Mouse (Mus musculus) liver, embryonic 13.5 days (tissue): Measurements from ENCODE around the gene Mepce. TPM values are rescaled to one million over a fixed set of nuclear protein-coding genes. Genes with fewer than 3 reads are reported as not detected.

ENCODE experiments used
- ATAC-seq: fragments of 200-750 bp; cut with Nextera tagmentation; 2 replicates; pipeline ENCODE4 v1.8.0; 2017; ENCODE audit warnings: low read depth, mild to moderate bottlenecking, moderate number of reproducible peaks, moderate library complexity
- DNase-seq: peaks from one replicate; pipeline ENCODE4 v3.0.0; 2022
- H3K27ac ChIP-seq: fragments of 300-500 bp; sonication (generic); 2 replicates; pipeline ENCODE4 v1.5.1; 2015; ENCODE audit warnings: moderate library complexity, mild to moderate bottlenecking, inconsistent platforms
- H3K27me3 ChIP-seq: fragments of 300-500 bp; sonication (generic); 2 replicates; pipeline ENCODE4 v1.6.1; 2015; ENCODE audit warnings: mild to moderate bottlenecking, inconsistent platforms
- H3K36me3 ChIP-seq: fragments of 300-500 bp; sonication (generic); 2 replicates; pipeline ENCODE4 v1.6.1; 2015; ENCODE audit warnings: mild to moderate bottlenecking, inconsistent platforms
- H3K4me1 ChIP-seq: fragments of 300-500 bp; sonication (generic); replicated peaks from 2 replicates; pipeline ENCODE4 v1.6.1; 2015; ENCODE audit warnings: inconsistent platforms
- H3K4me2 ChIP-seq: fragments of 300-500 bp; sonication (generic); 2 replicates; pipeline ENCODE4 v1.6.1; 2015; ENCODE audit warnings: inconsistent platforms, mild to moderate bottlenecking, moderate library complexity
- H3K4me3 ChIP-seq: fragments of 300-500 bp; sonication (generic); replicated peaks from 2 replicates; pipeline ENCODE4 v1.5.1; 2015; ENCODE audit warnings: mild to moderate bottlenecking, inconsistent platforms
- H3K9ac ChIP-seq: fragments of 300-500 bp; sonication (generic); 2 replicates; pipeline ENCODE4 v1.6.1; 2015; ENCODE audit warnings: mild to moderate bottlenecking, inconsistent platforms
- H3K9me3 ChIP-seq: fragments of 300-500 bp; sonication (generic); replicated peaks from 2 replicates; pipeline ENCODE4 v1.6.1; 2016; ENCODE audit warnings: inconsistent platforms
- WGBS: fragments of 180-500 bp; shearing (Covaris S2); methylation state at CpG from one replicate; pipeline ENCODE4 v1.1.7; 2015; ENCODE audit not compliant: insufficient replicate concordance; 5-methylcytosine and 5-hydroxymethylcytosine counted together
- polyA plus RNA-seq: library from polyadenylated mRNA; unstranded; fragments of >200 nt; fragmentation: Nextera tagmentation; extraction: Ambion mirVana; gene quantifications from 2 replicates; pipeline ENCODE4 v1.2.1, GENCODE M21; 2015

Mepce gene
- polyA plus RNA-seq, 1 experiment from 2014 or later = 4.5 TPM

DNA sequence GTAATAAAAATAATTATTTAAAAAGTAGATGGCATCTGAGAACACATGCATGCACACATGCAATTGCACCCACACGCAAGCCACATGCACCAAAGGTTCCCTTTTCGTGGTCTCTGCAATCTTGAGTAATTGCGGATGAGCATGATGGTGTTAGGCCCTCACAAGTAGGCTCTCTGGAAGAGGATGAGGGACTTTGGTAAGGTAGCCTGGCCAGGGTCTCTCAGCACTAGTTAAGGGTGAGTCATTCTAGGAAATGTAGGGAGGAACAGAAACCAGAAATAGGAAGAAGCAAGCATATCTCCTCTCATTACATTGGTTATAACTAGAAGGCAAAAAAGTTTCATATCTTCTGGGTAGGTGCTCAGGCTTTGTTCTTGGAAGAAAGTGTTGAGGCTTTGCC, 37.6 kb upstream of the Mepce start:
- H3K4me3 ChIP-seq = no peak overlapping the region
- H3K4me2 ChIP-seq = no peak overlapping the region
- no peaks in the 10 kb centered on the region for H3K36me3 ChIP-seq
- no peaks in the 10 kb centered on the region for H3K9me3 ChIP-seq
- WGBS = 44% methylated on average over 3 of the region's 3 CpGs
- H3K27ac ChIP-seq = no peak overlapping the region
- ATAC-seq (no peak), DNase-seq (no peak)
- no peak overlapping the region for H3K9ac ChIP-seq
- H3K27me3 ChIP-seq = no peaks in the 10 kb centered on the region
- H3K4me1 ChIP-seq = no peaks in the 10 kb centered on the region

DNA sequence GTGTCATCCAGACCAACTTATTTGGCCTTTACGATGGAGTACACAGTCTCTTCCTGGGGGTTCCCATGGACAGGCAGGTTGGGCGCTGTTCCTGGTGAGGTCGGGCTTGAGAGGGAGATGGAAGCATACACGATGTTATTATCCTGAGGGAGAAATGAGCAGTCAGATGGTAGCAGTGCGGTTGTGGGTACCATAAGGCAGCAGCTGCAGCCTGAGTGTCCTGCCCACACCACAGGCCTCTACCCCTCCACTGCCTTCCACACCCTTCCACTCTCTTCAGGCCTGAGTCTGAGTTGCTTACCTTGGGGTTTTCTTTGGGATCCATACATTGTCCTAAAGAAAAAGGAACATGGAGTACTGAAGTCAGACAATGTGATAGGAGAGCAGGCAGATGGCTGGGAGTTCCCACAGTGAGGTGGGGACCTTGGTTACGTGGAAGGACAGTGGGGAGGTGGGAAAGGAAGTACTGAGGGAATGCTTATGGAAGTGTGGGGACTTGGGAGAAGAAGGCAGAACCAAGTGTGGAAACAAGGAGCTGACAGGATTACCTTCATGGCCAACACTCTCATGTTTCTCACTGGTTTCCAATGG, 36.1 kb upstream of the Mepce start:
- DNase-seq (no peak), ATAC-seq (no peak)
- WGBS = 65% methylated on average over 6 of the region's 6 CpGs
- H3K4me3 ChIP-seq = no peak overlapping the region
- no peaks in the 10 kb centered on the region for H3K36me3 ChIP-seq
- H3K27ac ChIP-seq = no peak overlapping the region
- H3K27me3 ChIP-seq = no peaks in the 10 kb centered on the region
- no peak overlapping the region for H3K9ac ChIP-seq
- no peak overlapping the region for H3K4me2 ChIP-seq
- no peaks in the 10 kb centered on the region for H3K9me3 ChIP-seq
- no peaks in the 10 kb centered on the region for H3K4me1 ChIP-seq

DNA sequence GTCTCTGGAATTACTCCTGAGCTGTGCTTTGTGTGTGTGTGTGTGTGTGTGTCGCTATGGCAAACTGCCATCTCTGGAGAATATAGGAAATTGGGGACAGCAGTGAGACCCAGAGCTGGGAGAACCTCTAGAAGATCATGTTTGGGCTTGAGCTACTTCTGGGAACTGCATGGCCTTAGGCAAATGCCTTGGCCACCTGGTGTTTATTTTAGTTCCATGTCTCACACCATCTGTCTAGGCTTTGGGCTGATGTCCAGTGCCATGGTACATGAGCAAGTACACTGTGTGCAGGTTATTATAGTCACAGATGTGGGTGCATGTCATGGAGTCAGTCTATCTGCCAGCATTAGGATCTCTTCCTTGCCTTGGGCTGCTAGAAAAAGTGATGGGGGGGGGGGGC, 35.1 kb upstream of the Mepce start:
- no peaks in the 10 kb centered on the region for H3K27me3 ChIP-seq
- H3K36me3 ChIP-seq = no peaks in the 10 kb centered on the region
- 53% methylated on average over 1 of the region's 1 CpGs for WGBS
- DNase-seq = no peak
- H3K9me3 ChIP-seq = no peaks in the 10 kb centered on the region
- no peak overlapping the region for H3K9ac ChIP-seq
- H3K27ac ChIP-seq = no peak overlapping the region
- H3K4me2 ChIP-seq = no peak overlapping the region
- ATAC-seq = no peak
- H3K4me1 ChIP-seq = no peaks in the 10 kb centered on the region
- no peak overlapping the region for H3K4me3 ChIP-seq

DNA sequence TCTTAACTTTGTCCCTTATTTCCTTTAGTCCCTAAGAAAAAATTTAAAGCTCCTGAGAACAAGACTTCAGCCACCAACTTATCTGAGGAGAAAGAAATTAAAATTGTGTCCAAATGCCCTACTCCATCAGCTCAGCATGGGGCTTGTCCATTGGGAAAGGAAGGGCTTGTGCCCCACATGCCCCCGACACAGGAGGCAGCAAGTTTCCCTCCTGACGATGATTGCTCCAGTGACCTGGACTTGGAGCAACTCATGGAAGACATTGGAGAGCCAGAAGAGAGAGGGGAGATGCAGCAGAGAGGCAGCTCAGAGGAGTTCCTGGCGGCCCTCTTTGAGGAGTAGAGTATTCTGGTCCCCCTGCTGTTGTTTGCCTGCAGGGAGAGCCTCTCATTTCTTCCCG, 34.7 kb upstream of the Mepce start:
- Histone ChIP-seq H3K9ac (no peak overlapping the region), H3K27ac (no peak overlapping the region), H3K9me3 (no peaks in the 10 kb centered on the region), H3K27me3 (no peaks in the 10 kb centered on the region), H3K4me3 (no peak overlapping the region), H3K4me1 (no peaks in the 10 kb centered on the region), H3K4me2 (no peak overlapping the region), H3K36me3 (no peaks in the 10 kb centered on the region)
- 48% methylated on average over 4 of the region's 4 CpGs for WGBS
- ATAC-seq (no peak), DNase-seq (no peak)

DNA sequence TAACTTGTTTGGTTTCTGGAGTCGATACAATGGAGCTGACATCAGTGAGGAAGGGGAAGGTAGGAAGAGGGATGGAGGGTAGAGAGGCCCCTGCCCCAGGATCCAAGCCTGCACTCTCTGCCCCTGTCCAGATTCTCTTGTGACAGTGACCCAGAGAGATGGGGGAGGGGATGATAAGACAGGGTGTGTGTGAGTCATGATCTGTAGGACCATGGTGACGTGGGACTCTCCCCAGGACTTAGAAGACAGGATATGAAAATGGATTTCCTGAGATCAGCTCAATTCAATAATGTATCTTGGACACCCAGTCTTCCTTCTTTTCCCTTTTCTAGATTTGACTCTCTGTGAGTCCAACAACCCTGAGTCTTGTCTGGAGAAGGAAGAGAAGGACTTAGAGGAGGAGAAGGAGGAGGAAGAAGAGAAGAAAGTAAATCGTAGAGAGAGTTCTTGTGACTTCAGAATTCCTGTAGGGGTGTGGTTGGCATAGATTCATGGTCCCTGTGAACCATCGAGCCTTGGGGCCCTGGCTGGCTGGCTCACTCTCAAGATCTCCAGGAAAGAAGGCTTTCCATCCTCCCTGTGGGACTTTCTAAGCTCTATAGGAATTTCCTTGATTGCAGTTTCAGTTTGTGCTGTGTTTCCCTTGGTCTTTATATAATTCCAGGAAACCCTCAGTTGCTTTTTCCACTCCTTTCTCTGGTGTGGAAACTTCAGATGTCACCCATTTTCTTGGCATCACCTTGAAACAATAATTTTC, 30.2 kb upstream of the Mepce start:
- H3K9me3 ChIP-seq = no peaks in the 10 kb centered on the region
- H3K4me1 ChIP-seq = no peaks in the 10 kb centered on the region
- no peak for DNase-seq
- no peak for ATAC-seq
- WGBS = 48% methylated on average over 4 of the region's 4 CpGs
- H3K4me2 ChIP-seq = no peak overlapping the region
- H3K9ac ChIP-seq = no peak overlapping the region
- H3K27me3 ChIP-seq = no peaks in the 10 kb centered on the region
- no peak overlapping the region for H3K4me3 ChIP-seq
- H3K36me3 ChIP-seq = no peaks in the 10 kb centered on the region
- H3K27ac ChIP-seq = no peak overlapping the region

DNA sequence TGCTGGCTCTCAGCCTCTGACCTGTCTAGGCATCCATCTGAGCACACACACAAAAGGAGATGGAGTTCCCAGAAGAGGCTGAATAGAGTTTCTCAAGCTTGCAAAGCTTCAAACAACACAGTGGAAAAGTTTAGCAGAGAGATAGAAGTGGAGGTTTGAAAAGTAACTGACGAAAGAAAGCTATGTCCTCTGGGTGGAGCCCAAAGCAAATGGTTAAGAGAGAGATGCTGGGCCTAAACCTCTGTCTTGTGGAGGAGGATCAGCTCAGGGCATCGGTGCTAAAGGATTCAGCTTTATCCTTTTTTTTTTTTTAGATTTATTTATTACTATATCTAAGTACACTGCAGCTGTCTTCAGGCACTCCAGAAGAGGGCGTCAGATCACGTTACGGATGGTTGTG, 20.9 kb upstream of the Mepce start:
- Histone ChIP-seq H3K27ac (no peak overlapping the region), H3K27me3 (no peaks in the 10 kb centered on the region), H3K4me2 (no peak overlapping the region), H3K9me3 (no peaks in the 10 kb centered on the region), H3K4me3 (no peak overlapping the region), H3K9ac (no peak overlapping the region), H3K4me1 (no peaks in the 10 kb centered on the region), H3K36me3 (no peaks in the 10 kb centered on the region)
- WGBS = 78% methylated on average over 5 of the region's 5 CpGs
- DNase-seq (no peak), ATAC-seq (no peak)

DNA sequence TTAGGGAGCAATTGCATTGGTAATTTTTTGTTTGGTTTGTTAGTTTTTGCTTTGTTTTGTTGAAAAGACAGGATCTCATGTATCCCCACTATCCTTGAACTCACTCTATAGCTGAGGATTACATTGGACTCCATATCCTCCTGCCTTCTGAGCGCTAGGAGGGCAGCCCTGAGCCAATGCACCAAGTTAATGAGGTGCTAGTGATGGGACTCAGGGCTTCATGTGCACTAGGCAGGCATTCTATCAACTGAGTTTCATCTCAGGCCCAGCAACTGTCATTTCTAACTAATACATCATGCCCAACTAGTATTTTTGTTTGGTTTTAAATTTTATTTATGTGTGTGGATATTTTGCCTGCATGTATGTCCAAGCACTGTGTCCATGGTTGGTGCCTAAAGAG, 18.7 kb upstream of the Mepce start:
- no peaks in the 10 kb centered on the region for H3K4me1 ChIP-seq
- DNase-seq = no peak
- H3K36me3 ChIP-seq = no peaks in the 10 kb centered on the region
- 44% methylated on average over 1 of the region's 1 CpGs for WGBS
- ATAC-seq = no peak
- H3K27me3 ChIP-seq = no peaks in the 10 kb centered on the region
- no peak overlapping the region for H3K4me2 ChIP-seq
- no peaks in the 10 kb centered on the region for H3K9me3 ChIP-seq
- H3K4me3 ChIP-seq = no peak overlapping the region
- no peak overlapping the region for H3K9ac ChIP-seq
- H3K27ac ChIP-seq = no peak overlapping the region

DNA sequence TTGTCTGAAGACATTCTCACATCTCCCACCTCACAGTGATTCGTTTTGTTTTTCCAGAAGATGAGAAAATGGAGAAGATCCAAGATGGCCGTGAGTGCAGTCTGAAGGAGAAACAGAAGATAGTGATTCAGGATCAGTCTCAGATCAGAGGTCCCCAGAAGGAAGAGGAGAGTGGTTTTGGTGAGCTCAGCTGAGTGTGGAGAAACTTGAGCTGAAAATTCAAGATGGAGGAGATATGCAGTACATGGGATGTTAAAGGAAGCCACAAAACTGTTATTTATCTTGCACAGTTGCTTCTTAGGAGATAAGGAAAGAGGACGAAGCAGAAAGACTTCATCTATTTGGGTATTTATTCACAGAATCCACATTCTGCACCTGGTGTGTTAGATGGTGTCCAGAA, 13.5 kb upstream of the Mepce start:
- Histone ChIP-seq H3K27me3 (no peaks in the 10 kb centered on the region), H3K27ac (no peak overlapping the region), H3K4me3 (no peak overlapping the region), H3K9me3 (no peaks in the 10 kb centered on the region), H3K9ac (no peak overlapping the region), H3K4me1 (no peaks in the 10 kb centered on the region), H3K36me3 (no peaks in the 10 kb centered on the region), H3K4me2 (no peak overlapping the region)
- DNase-seq (no peak), ATAC-seq (no peak)
- WGBS = 42% methylated on average over 3 of the region's 3 CpGs

DNA sequence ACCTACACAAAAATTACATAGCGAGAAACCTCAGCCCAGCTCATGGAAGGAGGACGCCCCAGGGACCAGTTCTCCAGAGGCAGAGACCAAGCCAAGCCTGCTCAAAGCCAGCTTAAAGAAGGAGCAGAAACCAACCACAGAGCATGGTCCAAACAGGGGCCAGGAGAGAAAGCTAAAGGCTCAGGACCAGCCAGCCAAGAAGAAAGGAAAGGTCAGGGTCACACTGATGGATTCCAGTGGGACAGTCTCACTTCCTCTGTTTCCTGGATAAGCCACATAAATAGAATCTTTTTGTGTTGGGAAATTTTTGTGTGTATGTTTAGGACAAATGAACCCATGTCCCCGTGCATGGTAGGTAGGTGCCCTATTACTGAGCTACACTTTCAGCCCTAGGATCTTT, 9.2 kb upstream of the Mepce start:
- Histone ChIP-seq H3K4me2 (no peak overlapping the region), H3K36me3 (no peaks in the 10 kb centered on the region), H3K9ac (no peak overlapping the region), H3K9me3 (no peaks in the 10 kb centered on the region), H3K4me1 (no peaks in the 10 kb centered on the region), H3K27ac (no peak overlapping the region), H3K4me3 (no peak overlapping the region), H3K27me3 (0 out of 2 replicates have a peak, but pooled peaks cover 2% of the 10 kb centered on the region)
- ATAC-seq = no peak
- no peak for DNase-seq
- 58% methylated on average over 3 of the region's 3 CpGs for WGBS

DNA sequence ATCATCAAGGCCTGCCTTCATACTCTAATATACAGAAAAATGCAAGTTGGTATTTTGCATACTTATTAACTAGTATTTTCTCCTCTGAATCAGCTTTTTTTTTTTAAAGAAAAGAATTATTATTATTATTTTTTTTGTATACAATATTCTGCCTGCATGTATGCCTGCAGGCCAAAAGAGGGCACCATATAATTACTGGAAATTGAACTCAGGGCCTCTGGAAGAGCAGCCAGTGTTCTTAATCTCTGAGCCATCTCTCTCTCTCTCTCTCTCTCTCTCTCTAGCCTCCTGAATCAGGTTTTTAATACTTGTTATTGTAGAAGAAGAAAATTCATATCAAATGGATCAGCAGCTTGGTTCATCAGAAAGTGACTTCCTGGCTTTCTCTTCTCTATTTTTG, 4.1 kb upstream of the Mepce start:
- no peak for DNase-seq
- H3K9me3 ChIP-seq = no peaks in the 10 kb centered on the region
- H3K4me2 ChIP-seq = no peak overlapping the region
- no peaks in the 10 kb centered on the region for H3K36me3 ChIP-seq
- H3K4me1 ChIP-seq = peaks cover 6% of the 10 kb centered on the region
- no peak for ATAC-seq
- H3K27me3 ChIP-seq = 0 out of 2 replicates have a peak, but pooled peaks cover 6% of the 10 kb centered on the region
- H3K9ac ChIP-seq = no peak overlapping the region
- no peak overlapping the region for H3K27ac ChIP-seq
- no peak overlapping the region for H3K4me3 ChIP-seq

DNA sequence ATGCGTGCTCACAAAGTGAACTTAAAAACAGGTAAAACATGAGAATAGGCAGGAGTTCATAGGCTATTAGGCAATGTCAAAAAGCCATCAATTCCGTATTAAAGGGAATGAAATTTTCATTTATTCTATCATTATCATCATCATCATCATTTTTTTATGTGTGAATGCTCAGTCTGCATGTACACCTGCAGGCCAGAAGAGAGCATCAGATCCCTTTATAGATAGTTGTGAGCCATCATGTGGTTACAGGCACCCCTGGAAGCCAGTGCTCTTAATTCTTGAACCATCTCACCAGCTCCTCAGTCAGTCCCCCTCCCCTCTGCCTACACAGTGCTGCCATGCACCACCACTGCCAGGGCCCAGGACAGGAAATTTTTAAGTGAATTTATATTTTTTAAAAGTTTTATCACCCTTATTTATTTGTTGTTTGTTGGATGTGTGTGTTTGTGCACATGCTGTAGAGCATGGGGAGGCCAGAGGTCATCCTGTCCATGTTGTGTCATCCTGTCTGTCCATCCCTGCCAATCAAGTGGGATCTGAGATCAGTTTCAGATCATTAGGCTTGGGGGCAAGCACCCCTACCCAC, 1.6 kb upstream of the Mepce start:
- ATAC-seq (no peak), DNase-seq (no peak)
- Histone ChIP-seq H3K27me3 (0 out of 2 replicates have a peak, but pooled peaks cover 6% of the 10 kb centered on the region), H3K36me3 (peaks cover 9% of the 10 kb centered on the region), H3K9ac (no peak overlapping the region), H3K4me1 (peaks cover 21% of the 10 kb centered on the region), H3K4me2 (no peak overlapping the region), H3K9me3 (no peaks in the 10 kb centered on the region), H3K4me3 (no peak overlapping the region), H3K27ac (no peak overlapping the region)
- 78% methylated on average over 2 of the region's 2 CpGs for WGBS

DNA sequence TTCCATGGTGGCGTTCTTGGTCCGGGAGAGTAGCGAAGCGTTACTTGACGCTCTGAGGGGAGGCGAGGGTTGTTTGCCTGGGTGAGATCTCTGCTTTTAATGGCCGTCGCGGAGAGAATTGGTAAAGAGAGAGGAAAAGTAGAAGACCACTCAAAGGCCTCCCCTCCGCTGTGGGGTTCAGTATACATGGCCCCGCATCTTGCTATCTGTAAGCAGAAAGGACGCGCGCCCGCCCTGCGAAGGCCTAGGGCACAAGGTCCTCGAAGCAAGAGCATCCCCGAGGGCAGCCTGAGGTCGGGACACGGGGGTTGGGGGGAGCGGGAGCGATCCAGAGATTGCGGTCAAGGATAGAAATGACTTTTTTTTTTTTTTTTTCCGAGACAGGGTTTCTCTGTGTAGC, 716 bp upstream of the Mepce start:
- peaks cover 30% of the 10 kb centered on the region for H3K4me1 ChIP-seq
- WGBS = 66% methylated on average over 24 of the region's 24 CpGs
- H3K4me2 ChIP-seq = peak overlapping the region; percentile 99
- H3K27ac ChIP-seq = no peak overlapping the region
- no peaks in the 10 kb centered on the region for H3K9me3 ChIP-seq
- H3K4me3 ChIP-seq = 0 out of 2 replicates have a peak overlapping the region, but pooled peaks have one; percentile 84
- ATAC-seq (no peak), DNase-seq (no peak)
- no peak overlapping the region for H3K9ac ChIP-seq
- H3K27me3 ChIP-seq = 0 out of 2 replicates have a peak, but pooled peaks cover 6% of the 10 kb centered on the region
- peaks cover 17% of the 10 kb centered on the region for H3K36me3 ChIP-seq
